Mouse (Mus musculus) bone marrow, adult 2 months (tissue): ENCODE results near the gene Wbp1l.

Source experiments
- CTCF ChIP-seq: fragments of 200-500 bp; IDR thresholded peaks from 2 replicates; pipeline ENCODE4 v1.5.1; 2011; ENCODE audit warnings: low read length, control low read depth; ENCODE audit not compliant: control insufficient read depth, insufficient read depth
- POLR2A ChIP-seq: fragments of 200-500 bp; IDR thresholded peaks from 2 replicates; pipeline ENCODE4 v1.6.1; 2011; ENCODE audit warnings: low read depth, mild to moderate bottlenecking, control low read depth, low read length, borderline replicate concordance; ENCODE audit not compliant: control insufficient read depth

DNA sequence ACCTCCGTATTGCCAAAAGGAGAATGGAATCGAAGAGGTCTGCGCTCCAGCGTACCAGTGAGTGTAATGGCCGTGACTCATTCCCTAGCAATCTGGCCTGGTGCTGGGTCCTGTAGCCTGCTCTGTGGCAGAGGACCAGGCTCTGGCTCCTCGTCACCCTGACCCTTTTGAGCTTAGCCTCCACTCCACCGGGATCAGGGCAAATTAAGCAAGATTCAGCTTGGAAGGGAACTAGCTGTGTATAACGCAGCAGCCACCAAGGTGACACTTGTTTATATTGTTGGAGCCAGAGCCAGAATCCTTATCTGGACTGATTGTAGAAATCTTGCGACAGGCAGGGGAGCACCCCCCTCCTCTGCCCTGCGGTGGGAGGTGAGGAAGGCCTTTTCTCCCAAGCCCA is 29.5 kb downstream of the Wbp1l start:
- no peak for TF ChIP-seq CTCF
- TF ChIP-seq POLR2A: no peak
